Mouse (Mus musculus): ENCODE results near the gene Atg9a. TPM values are rescaled to one million over a fixed set of nuclear protein-coding genes. Genes with fewer than 3 reads are reported as not detected.

Atg9a gene
- polyA plus RNA-seq, 1 experiment: 34.5 TPM

DNA sequence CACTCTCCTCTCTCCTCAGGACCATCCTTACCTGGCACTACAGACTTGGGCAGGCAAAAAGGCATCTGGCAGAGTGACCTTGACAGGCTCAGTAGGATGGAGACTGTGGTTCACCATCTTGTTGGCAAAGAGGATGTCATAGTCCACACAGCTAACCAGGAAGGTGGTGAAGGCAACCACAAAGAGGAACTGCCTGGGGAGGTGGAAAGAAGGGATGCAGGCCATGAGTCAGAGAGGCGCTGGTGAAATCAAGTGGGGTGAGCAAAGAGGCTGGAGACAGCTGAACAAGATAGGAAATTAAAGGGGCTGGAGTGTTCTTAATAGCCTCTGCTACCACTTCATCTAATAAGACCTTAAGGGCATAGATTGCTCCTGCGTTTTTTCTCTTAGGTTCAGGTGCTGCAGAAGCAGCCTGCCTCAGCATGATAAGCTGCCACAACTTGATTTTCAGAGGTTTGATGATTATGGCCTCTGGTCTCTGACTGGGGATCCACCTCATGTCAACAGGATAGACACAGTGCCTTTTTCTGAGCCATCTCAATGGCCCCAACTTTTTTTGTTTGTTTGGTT, 4.0 kb downstream of the Atg9a start:
- Histone ChIP-seq H3K27me3 (ENCODE audit: control insufficient read depth, insufficient read depth, low read length) (no peaks in the 10 kb centered on the region), H3K36me3 (ENCODE audit: control insufficient read depth, insufficient read depth, low read length) (peaks cover 19% of the 10 kb centered on the region), H3K27ac (ENCODE audit: insufficient read depth, low read length) (no peak overlapping the region), H3K4me3 (ENCODE audit: extremely low read depth, insufficient read depth, insufficient read length) (no peak overlapping the region), H3K4me1 (ENCODE audit: control insufficient read depth, insufficient read depth, insufficient read length) (peaks cover 6% of the 10 kb centered on the region)
- no peak for DNase-seq (ENCODE audit: low read depth in 1 of 2, low spot score in 2 of 2)
- TF ChIP-seq POLR2A (IDR thresholded peaks at IDR 0.05; ENCODE audit: low read depth, low read length): no peak
- no peak for TF ChIP-seq CTCF (IDR thresholded peaks at IDR 0.05; ENCODE audit: extremely low read depth, insufficient read depth, insufficient read length, insufficient replicate concordance)
- 25% methylated on average over 2 of the region's 2 CpGs for WGBS

DNA sequence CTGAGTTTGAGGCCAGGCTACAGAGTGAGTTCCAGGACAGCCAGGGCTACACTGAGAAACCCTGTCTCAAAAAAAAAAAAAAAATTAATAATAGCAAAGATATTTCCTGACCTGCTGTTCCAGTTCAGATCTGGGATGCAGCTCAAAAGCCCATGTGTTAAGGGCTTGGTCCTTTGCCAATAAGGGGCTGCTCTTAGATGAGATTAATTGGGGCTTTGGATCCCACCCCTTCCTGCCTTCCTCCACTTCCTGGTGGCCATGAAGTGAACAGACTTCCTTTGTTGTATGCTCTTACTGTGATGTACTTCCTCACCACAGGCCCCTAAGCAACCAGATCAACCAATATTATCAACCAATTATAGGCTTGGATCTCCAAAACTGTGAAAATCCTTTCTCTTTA, 4.9 kb downstream of the Atg9a start:
- peaks cover 6% of the 10 kb centered on the region for H3K4me1 ChIP-seq (ENCODE audit: control insufficient read depth, insufficient read depth, insufficient read length)
- TF ChIP-seq CTCF (IDR thresholded peaks at IDR 0.05; ENCODE audit: extremely low read depth, insufficient read depth, insufficient read length, insufficient replicate concordance): no peak
- TF ChIP-seq POLR2A (IDR thresholded peaks at IDR 0.05; ENCODE audit: low read depth, low read length): no peak
- peaks cover 26% of the 10 kb centered on the region for H3K36me3 ChIP-seq (ENCODE audit: control insufficient read depth, insufficient read depth, low read length)

DNA sequence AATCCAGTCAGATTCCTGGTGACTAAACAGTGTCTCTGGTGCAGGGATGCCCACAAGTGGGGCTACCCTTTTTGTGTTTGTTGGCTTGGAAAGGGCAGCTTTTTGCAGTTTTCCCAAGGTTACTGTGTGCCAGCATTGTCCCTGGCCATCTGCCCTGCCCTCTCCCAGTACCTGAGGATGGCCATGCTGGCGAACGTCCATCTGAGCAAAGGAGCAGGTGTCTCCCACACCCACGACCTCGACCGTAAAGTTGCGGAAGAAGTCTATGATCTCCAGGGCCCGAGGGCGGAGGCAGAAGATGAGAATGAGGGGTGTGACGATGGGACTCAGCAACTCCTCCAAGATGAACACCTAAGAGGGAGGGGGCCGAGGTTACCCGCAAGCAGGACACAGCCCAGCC, 6.5 kb downstream of the Atg9a start:
- TF ChIP-seq POLR2A (IDR thresholded peaks at IDR 0.05; ENCODE audit: low read depth, low read length) (no peak), CTCF (IDR thresholded peaks at IDR 0.05; ENCODE audit: extremely low read depth, insufficient read depth, insufficient read length, insufficient replicate concordance) (no peak)
- WGBS: 98% methylated on average over 11 of the region's 11 CpGs
- Histone ChIP-seq H3K4me1 (ENCODE audit: control insufficient read depth, insufficient read depth, insufficient read length) (no peaks in the 10 kb centered on the region; the same call in 1 of the 2 replicates), H3K36me3 (ENCODE audit: control insufficient read depth, insufficient read depth, low read length) (peaks cover 26% of the 10 kb centered on the region), H3K4me3 (ENCODE audit: extremely low read depth, insufficient read depth, insufficient read length) (no peak overlapping the region), H3K27ac (ENCODE audit: insufficient read depth, low read length) (no peak overlapping the region), H3K27me3 (ENCODE audit: control insufficient read depth, insufficient read depth, low read length) (no peaks in the 10 kb centered on the region)
- DNase-seq (ENCODE audit: low read depth in 1 of 2, low spot score in 2 of 2): no peak

More for the DNA sequence above, 4.9 kb downstream of the Atg9a start:
- Histone ChIP-seq H3K27me3 (ENCODE audit: control insufficient read depth, insufficient read depth, low read length) (no peaks in the 10 kb centered on the region), H3K4me3 (ENCODE audit: extremely low read depth, insufficient read depth, insufficient read length) (no peak overlapping the region), H3K27ac (ENCODE audit: insufficient read depth, low read length) (no peak overlapping the region)
- DNase-seq (ENCODE audit: low read depth in 1 of 2, low spot score in 2 of 2): no peak

DNA sequence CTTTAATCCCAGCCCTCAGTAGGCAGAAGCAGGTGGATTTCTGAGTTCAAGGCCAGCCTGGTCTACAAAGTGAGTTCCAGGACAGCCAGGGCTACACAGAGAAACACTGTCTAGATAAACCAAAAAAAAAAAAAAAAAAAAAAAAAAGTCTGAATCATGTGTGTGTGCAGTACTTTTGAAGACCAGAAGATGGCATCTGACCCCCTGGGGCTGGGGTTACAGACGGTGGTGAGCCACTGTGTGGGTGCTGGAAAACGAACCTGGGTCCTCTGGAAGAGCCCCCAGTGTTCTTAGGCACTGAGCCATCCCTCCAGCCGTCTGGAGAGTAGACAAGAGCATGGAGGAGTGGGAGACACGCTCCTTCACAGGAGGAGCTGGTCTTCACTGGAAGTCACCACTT, 9.8 kb downstream of the Atg9a start:
- Histone ChIP-seq H3K27me3 (ENCODE audit: control insufficient read depth, insufficient read depth, low read length) (no peaks in the 10 kb centered on the region), H3K27ac (ENCODE audit: insufficient read depth, low read length) (no peak overlapping the region), H3K4me3 (ENCODE audit: extremely low read depth, insufficient read depth, insufficient read length) (no peak overlapping the region), H3K36me3 (ENCODE audit: control insufficient read depth, insufficient read depth, low read length) (peaks cover 26% of the 10 kb centered on the region), H3K4me1 (ENCODE audit: control insufficient read depth, insufficient read depth, insufficient read length) (peaks cover 8% of the 10 kb centered on the region)
- DNase-seq (ENCODE audit: low read depth in 1 of 2, low spot score in 2 of 2): no peak
- WGBS: 86% methylated on average over 4 of the region's 4 CpGs
- TF ChIP-seq CTCF (IDR thresholded peaks at IDR 0.05; ENCODE audit: extremely low read depth, insufficient read depth, insufficient read length, insufficient replicate concordance): no peak
- no peak for TF ChIP-seq POLR2A (IDR thresholded peaks at IDR 0.05; ENCODE audit: low read depth, low read length)

DNA sequence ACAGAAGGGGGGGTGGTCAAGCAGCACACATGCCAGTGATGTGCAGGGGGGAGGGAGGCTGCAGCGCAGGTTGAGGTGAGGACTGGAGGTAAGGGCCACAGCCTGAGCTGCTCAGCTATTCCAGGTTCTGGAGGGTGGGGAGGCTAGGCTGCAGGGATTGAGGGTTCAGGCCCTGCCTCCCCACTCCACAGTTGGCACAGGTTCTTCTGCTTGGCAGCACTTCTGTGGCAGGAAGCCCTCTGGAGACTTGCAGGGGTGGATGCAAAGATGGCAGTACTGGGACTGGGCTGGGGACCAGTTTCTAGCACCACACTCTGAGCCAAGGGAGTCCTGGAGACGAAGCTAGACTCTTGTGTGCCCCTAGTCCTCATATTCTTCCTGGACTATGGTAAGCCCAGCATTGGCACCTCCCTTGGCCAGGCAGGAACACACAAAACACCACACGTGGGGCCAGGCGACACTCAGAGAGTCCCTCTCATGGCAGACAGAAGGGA, 10.6 kb downstream of the Atg9a start:
- 95% methylated on average over 4 of the region's 4 CpGs for WGBS
- Histone ChIP-seq H3K27ac (ENCODE audit: insufficient read depth, low read length) (no peak overlapping the region), H3K4me3 (ENCODE audit: extremely low read depth, insufficient read depth, insufficient read length) (no peak overlapping the region), H3K27me3 (ENCODE audit: control insufficient read depth, insufficient read depth, low read length) (no peaks in the 10 kb centered on the region), H3K4me1 (ENCODE audit: control insufficient read depth, insufficient read depth, insufficient read length) (peaks cover 8% of the 10 kb centered on the region), H3K36me3 (ENCODE audit: control insufficient read depth, insufficient read depth, low read length) (peaks cover 22% of the 10 kb centered on the region)
- no peak for TF ChIP-seq CTCF (IDR thresholded peaks at IDR 0.05; ENCODE audit: extremely low read depth, insufficient read depth, insufficient read length, insufficient replicate concordance)
- TF ChIP-seq POLR2A (IDR thresholded peaks at IDR 0.05; ENCODE audit: low read depth, low read length): no peak
- no peak for DNase-seq (ENCODE audit: low read depth in 1 of 2, low spot score in 2 of 2)

DNA sequence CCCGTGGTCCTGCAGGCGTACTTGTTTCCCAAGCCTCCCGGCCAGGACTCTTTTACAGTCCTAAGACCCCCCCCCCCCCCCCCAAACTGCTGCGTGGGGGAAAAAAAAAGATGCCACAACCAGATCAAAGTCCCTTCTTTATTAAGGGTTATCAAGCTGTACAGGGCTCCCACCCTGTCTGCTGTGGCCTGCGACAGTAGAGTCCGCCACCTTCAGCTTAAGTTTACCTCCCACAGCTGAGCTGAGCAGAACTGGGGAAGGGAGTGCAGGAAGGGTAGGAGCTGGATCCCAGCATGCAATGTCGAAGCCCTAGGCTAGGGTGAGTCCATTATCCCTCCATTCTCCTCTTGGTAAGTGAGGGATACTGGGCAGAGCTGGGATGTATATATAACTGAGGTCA, 11.3 kb downstream of the Atg9a start:
- no peak for TF ChIP-seq POLR2A (IDR thresholded peaks at IDR 0.05; ENCODE audit: low read depth, low read length)
- TF ChIP-seq CTCF (IDR thresholded peaks at IDR 0.05; ENCODE audit: extremely low read depth, insufficient read depth, insufficient read length, insufficient replicate concordance): no peak
- H3K4me1 ChIP-seq (ENCODE audit: control insufficient read depth, insufficient read depth, insufficient read length): peaks cover 8% of the 10 kb centered on the region
- no peak for DNase-seq (ENCODE audit: low read depth in 1 of 2, low spot score in 2 of 2)
- WGBS: 48% methylated on average over 7 of the region's 7 CpGs
- peaks cover 16% of the 10 kb centered on the region for H3K36me3 ChIP-seq (ENCODE audit: control insufficient read depth, insufficient read depth, low read length)
- no peaks in the 10 kb centered on the region for H3K27me3 ChIP-seq (ENCODE audit: control insufficient read depth, insufficient read depth, low read length)
- no peak overlapping the region for H3K27ac ChIP-seq (ENCODE audit: insufficient read depth, low read length)
- no peak overlapping the region for H3K4me3 ChIP-seq (ENCODE audit: extremely low read depth, insufficient read depth, insufficient read length)

DNA sequence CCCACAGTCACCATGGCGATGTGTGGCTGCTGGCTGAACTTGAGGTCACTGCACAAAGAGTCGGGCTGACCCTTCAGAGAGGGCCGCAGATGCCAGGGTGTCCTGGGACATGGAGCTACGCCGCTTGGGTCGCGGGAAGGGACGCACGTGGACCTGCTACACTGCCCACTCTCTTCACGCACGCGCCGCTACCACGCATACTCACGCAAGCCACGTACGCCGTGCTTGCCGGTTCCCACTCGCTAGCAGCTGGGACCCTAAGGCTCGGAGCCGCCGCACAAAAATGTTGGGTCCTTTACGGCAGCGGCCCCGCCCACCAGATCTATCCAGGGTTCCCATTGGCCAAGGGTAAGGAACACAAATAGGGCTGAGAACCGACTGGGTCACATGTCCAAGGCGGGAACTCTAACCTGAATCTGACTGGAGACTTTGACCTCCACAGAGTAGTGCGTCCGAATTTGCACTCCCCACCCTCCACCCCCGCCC, 11.8 kb downstream of the Atg9a start, which contains the start of gene Abcb6:
Gene Abcb6 (minus strand): TSS at position 288 of the 486 bp plus-strand sequence.
- H3K4me1 ChIP-seq (ENCODE audit: control insufficient read depth, insufficient read depth, insufficient read length): peaks cover 8% of the 10 kb centered on the region
- under 1% methylated on average over 31 of the region's 31 CpGs for WGBS
- TF ChIP-seq POLR2A (IDR thresholded peaks at IDR 0.05; ENCODE audit: low read depth, low read length): no peak
- no peak for TF ChIP-seq CTCF (IDR thresholded peaks at IDR 0.05; ENCODE audit: extremely low read depth, insufficient read depth, insufficient read length, insufficient replicate concordance)
- no peaks in the 10 kb centered on the region for H3K27me3 ChIP-seq (ENCODE audit: control insufficient read depth, insufficient read depth, low read length)
- DNase-seq (ENCODE audit: low read depth in 1 of 2, low spot score in 2 of 2): peak; percentile 55 to 79
- peak within 1 kb of the TSS; percentile 75 for H3K4me3 ChIP-seq (ENCODE audit: extremely low read depth, insufficient read depth, insufficient read length)
- peak within 1 kb of the TSS; percentile 41; the same call in 1 of the 2 replicates for H3K27ac ChIP-seq (ENCODE audit: insufficient read depth, low read length)
- H3K36me3 ChIP-seq (ENCODE audit: control insufficient read depth, insufficient read depth, low read length): peaks cover 12% of the 10 kb centered on the region

Measured in spleen, adult 2 months (tissue).